Mouse (Mus musculus): Measurements from ENCODE around the gene Gm11595.
"Not testable (repeated sequence)": the region's sequence is repeated elsewhere in the genome, so short reads cannot be mapped to it uniquely, and the experiment has no call there.

- TF ChIP-seq CTCF (IDR thresholded peaks at IDR 0.05; ENCODE audit: low read depth); EP300 (optimal IDR thresholded peaks at IDR 0.05): not testable (repeated sequence)
Observed at GRCm38 (mm10) chr11:99784900-99785299, 12.2 kb upstream of the Gm11595 start, which contains the start of gene Krtap4-9.
